Mouse (Mus musculus): ENCODE measurements around the gene Plekhg5. TPM values are rescaled to one million over a fixed set of nuclear protein-coding genes. Genes with fewer than 3 reads are reported as not detected.
"Not testable (repeated sequence)": the region's sequence is repeated elsewhere in the genome, so short reads cannot be mapped to it uniquely, and the experiment has no call there.

The Plekhg5 gene
- total and polyA plus RNA-seq, 2 experiments from 2014 or later = 10.6 to 18.0 TPM

DNA sequence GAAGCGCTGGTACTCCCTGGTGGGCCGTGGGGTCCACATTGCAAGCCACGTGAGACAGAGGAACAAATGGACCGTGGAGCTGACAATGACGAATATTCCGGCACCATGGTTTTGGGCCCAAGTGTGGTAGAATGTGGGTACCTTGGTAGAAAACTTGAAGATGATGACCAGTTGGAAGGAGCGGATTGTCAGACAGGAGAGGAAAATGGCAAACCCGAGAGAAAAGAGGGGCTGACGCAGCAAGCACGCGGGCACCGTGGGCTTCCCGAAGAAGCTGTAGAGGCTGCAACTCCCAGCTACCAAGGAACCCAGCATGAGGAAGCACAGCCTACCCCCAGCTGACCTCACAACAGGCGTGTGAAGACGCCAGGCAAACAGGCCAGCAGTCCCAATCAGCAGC is 43.8 kb upstream of the Plekhg5 start:
- peaks cover 11% of the 10 kb centered on the region for H3K36me3 ChIP-seq (replicated peaks; ENCODE audit: control insufficient read depth, insufficient read depth, low read length)
- H3K4me1 ChIP-seq (ENCODE audit: control insufficient read depth, insufficient read depth) = peaks cover 22% of the 10 kb centered on the region
- 57% methylated on average over 15 of the region's 15 CpGs for WGBS
- H3K27me3 ChIP-seq (ENCODE audit: control insufficient read depth, insufficient read depth, low read length) = no peaks in the 10 kb centered on the region
- H3K4me3 ChIP-seq (ENCODE audit: low read depth, low read length) = 0 out of 2 replicates have a peak overlapping the region, but pooled peaks have one; percentile 75
- ATAC-seq (ENCODE audit: insufficient read depth, low read depth) = no peak
- TF ChIP-seq EP300 (IDR thresholded peaks at IDR 0.05; ENCODE audit: low read depth) (no peak), CTCF (IDR thresholded peaks at IDR 0.05; ENCODE audit: low read depth) (no peak)
- 0 out of 2 replicates have a peak overlapping the region, but pooled peaks have one; percentile 84 for H3K4me2 ChIP-seq (ENCODE audit: low read depth, low read length)
- no peak for DNase-seq (ENCODE audit: low spot score)
- no peaks in the 10 kb centered on the region for H3K9me3 ChIP-seq (replicated peaks; ENCODE audit: control insufficient read depth, low read length)
- no peak overlapping the region for H3K27ac ChIP-seq (ENCODE audit: low read depth)
- H3K9ac ChIP-seq (replicated peaks; ENCODE audit: low read depth, low read length) = no peak overlapping the region; the same call in 1 of the 2 replicates

DNA sequence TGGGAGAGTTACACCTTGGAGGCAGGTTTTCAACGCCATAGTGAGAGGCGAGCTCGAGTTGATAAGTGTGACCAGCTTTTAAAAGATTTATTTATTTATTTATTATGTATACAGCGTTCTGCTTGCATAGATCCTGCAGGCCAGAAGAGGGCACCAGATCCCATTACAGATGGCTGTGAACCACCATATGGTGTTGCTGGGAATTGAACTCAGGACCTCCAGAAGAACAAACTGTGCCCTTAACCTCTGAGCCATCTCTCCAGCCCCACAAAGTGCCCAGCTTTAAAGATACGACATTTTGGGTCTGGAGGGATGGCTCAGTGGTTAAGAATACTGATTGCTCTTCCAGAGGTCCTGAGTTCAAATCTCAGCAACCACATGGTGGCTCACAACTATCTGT is 43.2 kb upstream of the Plekhg5 start:
- peaks cover 22% of the 10 kb centered on the region for H3K4me1 ChIP-seq (ENCODE audit: control insufficient read depth, insufficient read depth)
- no peak for ATAC-seq (ENCODE audit: insufficient read depth, low read depth)
- no peak for TF ChIP-seq EP300 (IDR thresholded peaks at IDR 0.05; ENCODE audit: low read depth)
- TF ChIP-seq CTCF (IDR thresholded peaks at IDR 0.05; ENCODE audit: low read depth) = peak; percentile 45
- H3K27ac ChIP-seq (ENCODE audit: low read depth) = no peak overlapping the region
- no peak overlapping the region for H3K4me3 ChIP-seq (ENCODE audit: low read depth, low read length)
- H3K9me3 ChIP-seq (replicated peaks; ENCODE audit: control insufficient read depth, low read length) = no peaks in the 10 kb centered on the region
- 32% methylated on average over 5 of the region's 5 CpGs for WGBS
- peaks cover 6% of the 10 kb centered on the region for H3K36me3 ChIP-seq (replicated peaks; ENCODE audit: control insufficient read depth, insufficient read depth, low read length)
- H3K27me3 ChIP-seq (ENCODE audit: control insufficient read depth, insufficient read depth, low read length) = no peaks in the 10 kb centered on the region
- DNase-seq (ENCODE audit: low spot score) = no peak
- H3K9ac ChIP-seq (replicated peaks; ENCODE audit: low read depth, low read length) = no peak overlapping the region
- H3K4me2 ChIP-seq (ENCODE audit: low read depth, low read length) = no peak overlapping the region

DNA sequence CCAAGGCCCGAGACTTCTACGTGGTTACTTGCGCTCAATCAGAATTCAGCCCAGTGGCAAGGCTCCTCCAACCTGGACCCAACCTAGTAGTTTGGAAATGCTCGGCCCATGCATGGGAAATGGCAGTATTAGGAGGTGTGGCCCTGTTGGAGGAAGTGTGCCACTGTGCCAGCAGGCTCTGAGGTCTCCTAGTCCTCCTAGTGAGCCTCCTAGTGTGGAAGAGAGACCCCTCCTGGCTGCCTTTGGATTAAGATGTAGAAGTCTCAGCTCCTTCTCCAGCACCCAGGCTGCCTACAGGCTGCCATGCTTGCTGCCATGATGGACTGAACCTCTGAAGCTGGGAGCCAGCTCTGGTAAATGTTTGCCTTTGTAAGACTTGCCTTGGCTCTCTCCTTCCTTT is 42.3 kb upstream of the Plekhg5 start:
- Histone ChIP-seq H3K4me3 (ENCODE audit: low read depth, low read length) (no peak overlapping the region), H3K27me3 (ENCODE audit: control insufficient read depth, insufficient read depth, low read length) (no peaks in the 10 kb centered on the region), H3K27ac (ENCODE audit: low read depth) (no peak overlapping the region), H3K9me3 (replicated peaks; ENCODE audit: control insufficient read depth, low read length) (no peaks in the 10 kb centered on the region), H3K36me3 (replicated peaks; ENCODE audit: control insufficient read depth, insufficient read depth, low read length) (no peaks in the 10 kb centered on the region), H3K4me2 (ENCODE audit: low read depth, low read length) (no peak overlapping the region), H3K4me1 (ENCODE audit: control insufficient read depth, insufficient read depth) (peaks cover 22% of the 10 kb centered on the region), H3K9ac (replicated peaks; ENCODE audit: low read depth, low read length) (no peak overlapping the region)
- no peak for DNase-seq (ENCODE audit: low spot score)
- TF ChIP-seq CTCF (IDR thresholded peaks at IDR 0.05; ENCODE audit: low read depth) = 0 out of 2 replicates have a peak, but pooled peaks have one; percentile 27
- no peak for TF ChIP-seq EP300 (IDR thresholded peaks at IDR 0.05; ENCODE audit: low read depth)
- 83% methylated on average over 4 of the region's 4 CpGs for WGBS
- no peak for ATAC-seq (ENCODE audit: insufficient read depth, low read depth)

DNA sequence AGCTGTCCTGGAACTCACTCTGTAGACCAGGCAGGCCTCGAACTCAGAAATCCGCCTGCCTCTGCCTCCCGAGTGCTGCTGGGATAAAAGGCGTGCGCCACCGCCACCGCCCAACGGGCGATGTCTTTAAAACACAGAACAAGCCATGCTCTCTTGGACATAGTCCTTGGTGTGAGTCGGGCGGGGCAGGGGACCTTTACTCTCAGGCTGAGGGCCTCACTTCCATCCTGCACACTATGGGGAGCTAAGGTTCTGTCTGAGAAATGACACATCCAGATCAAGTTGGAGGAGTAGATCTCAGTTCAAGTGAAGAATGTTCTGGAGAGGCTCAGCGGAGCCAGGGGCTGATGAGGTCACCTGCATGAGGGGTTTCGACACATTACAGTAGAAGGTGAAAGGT is 39.4 kb upstream of the Plekhg5 start:
- no peak for ATAC-seq (ENCODE audit: insufficient read depth, low read depth)
- 85% methylated on average over 13 of the region's 13 CpGs for WGBS
- Histone ChIP-seq H3K9ac (replicated peaks; ENCODE audit: low read depth, low read length) (no peak overlapping the region), H3K36me3 (replicated peaks; ENCODE audit: control insufficient read depth, insufficient read depth, low read length) (no peaks in the 10 kb centered on the region), H3K27ac (ENCODE audit: low read depth) (no peak overlapping the region), H3K27me3 (ENCODE audit: control insufficient read depth, insufficient read depth, low read length) (no peaks in the 10 kb centered on the region), H3K9me3 (replicated peaks; ENCODE audit: control insufficient read depth, low read length) (no peaks in the 10 kb centered on the region), H3K4me1 (ENCODE audit: control insufficient read depth, insufficient read depth) (peaks cover 6% of the 10 kb centered on the region), H3K4me2 (ENCODE audit: low read depth, low read length) (no peak overlapping the region), H3K4me3 (ENCODE audit: low read depth, low read length) (no peak overlapping the region)
- DNase-seq (ENCODE audit: low spot score) = no peak
- TF ChIP-seq CTCF (IDR thresholded peaks at IDR 0.05; ENCODE audit: low read depth) = no peak
- TF ChIP-seq EP300 (IDR thresholded peaks at IDR 0.05; ENCODE audit: low read depth) = no peak

DNA sequence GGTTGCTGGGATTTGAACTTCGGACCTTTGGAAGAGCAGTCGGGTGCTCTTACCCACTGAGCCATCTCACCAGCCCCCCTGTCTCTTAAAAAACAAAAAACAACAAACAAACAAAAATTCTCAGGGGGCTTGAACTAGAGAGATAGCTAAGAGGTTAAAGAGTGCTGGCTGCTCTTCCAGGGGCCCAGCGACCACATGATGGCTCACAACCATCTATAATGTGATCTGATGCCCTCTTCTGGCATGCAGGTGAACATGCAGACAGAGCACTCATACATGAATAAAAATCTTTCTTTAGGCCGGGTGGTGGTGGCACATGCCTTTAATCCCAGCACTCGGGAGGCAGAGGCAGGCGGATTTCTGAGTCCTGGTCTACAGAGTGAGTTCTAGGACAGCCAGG is 35.8 kb upstream of the Plekhg5 start:
- not testable (repeated sequence) for DNase-seq (ENCODE audit: low spot score); ATAC-seq (ENCODE audit: insufficient read depth, low read depth)
- WGBS = 85% methylated on average over 6 of the region's 6 CpGs

More for the DNA sequence above, 35.8 kb upstream of the Plekhg5 start:
- not testable (repeated sequence) for H3K27me3 ChIP-seq (ENCODE audit: control insufficient read depth, insufficient read depth, low read length); H3K4me1 ChIP-seq (ENCODE audit: control insufficient read depth, insufficient read depth); H3K9me3 ChIP-seq (replicated peaks; ENCODE audit: control insufficient read depth, low read length); H3K4me3 ChIP-seq (ENCODE audit: low read depth, low read length); H3K36me3 ChIP-seq (replicated peaks; ENCODE audit: control insufficient read depth, insufficient read depth, low read length); H3K4me2 ChIP-seq (ENCODE audit: low read depth, low read length); H3K9ac ChIP-seq (replicated peaks; ENCODE audit: low read depth, low read length); H3K27ac ChIP-seq (ENCODE audit: low read depth)
- TF ChIP-seq CTCF (IDR thresholded peaks at IDR 0.05; ENCODE audit: low read depth) = peak; percentile 26; the same call in 1 of the 2 replicates

Measured in heart, postnatal 0 days (tissue).